Mouse (Mus musculus): ENCODE results near the gene Twf2. TPM values are rescaled to one million over a fixed set of nuclear protein-coding genes. Genes with fewer than 3 reads are reported as not detected.
A peak's percentile ranks its signal among the peaks of the same experiment; 100 is the strongest.

Gene Twf2
- polyA plus RNA-seq, 1 experiment from 2014 or later: 53.9 TPM

GRCm38 (mm10) chr9:106233953-106234352 lies 31.0 kb downstream of the Twf2 start:
- H3K4me1 ChIP-seq (replicated peaks): no peaks in the 10 kb centered on the region
- H3K36me3 ChIP-seq: peaks cover 68% of the 10 kb centered on the region
- no peak for ATAC-seq (ENCODE audit: low FRiP score)
- no peak overlapping the region for H3K4me2 ChIP-seq
- no peaks in the 10 kb centered on the region for H3K27me3 ChIP-seq
- no peaks in the 10 kb centered on the region for H3K9me3 ChIP-seq
- no peak overlapping the region for H3K27ac ChIP-seq
- H3K9ac ChIP-seq: peak overlapping the region; percentile 43; the same call in 1 of the 2 replicates
- WGBS: 85% methylated on average over 6 of the region's 6 CpGs
- no peak overlapping the region for H3K4me3 ChIP-seq

DNA sequence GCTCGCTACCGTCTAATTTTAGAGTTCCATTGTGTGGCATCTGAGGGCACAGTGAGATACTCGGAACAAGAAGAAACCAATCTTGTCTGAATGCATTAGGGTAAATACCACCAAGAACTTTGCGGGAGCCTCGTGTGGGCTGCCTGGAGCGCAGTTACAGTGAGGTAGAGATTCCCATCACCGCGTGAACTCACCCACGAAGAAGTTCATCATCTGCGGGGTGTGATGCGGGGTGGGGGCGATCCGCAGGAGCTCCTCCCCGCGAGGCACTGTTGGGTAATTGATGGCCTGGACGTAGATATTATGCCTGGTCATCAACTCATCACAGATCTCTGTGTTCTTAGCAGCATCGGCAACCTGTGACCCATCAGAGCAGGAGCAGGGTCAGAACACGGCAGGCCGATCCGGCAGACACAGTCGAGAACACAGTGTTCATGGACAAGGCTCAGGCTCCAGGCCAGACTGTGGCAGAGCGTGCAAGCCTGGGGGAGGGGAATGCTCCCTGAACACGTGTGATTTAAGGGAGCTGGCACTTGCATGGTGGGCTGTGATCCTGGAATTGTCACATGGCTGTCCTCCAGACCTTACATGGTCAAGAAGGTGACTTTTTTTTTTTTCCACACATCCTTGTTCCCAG lies 32.4 kb downstream of the Twf2 start:
- WGBS: 92% methylated on average over 23 of the region's 23 CpGs
- Histone ChIP-seq H3K27ac (no peak overlapping the region), H3K4me3 (no peak overlapping the region)

GRCm38 (mm10) chr9:106236156-106236817 lies 33.4 kb downstream of the Twf2 start:
- no peaks in the 10 kb centered on the region for H3K9me3 ChIP-seq
- H3K27ac ChIP-seq: no peak overlapping the region
- H3K4me1 ChIP-seq (replicated peaks): no peaks in the 10 kb centered on the region
- no peaks in the 10 kb centered on the region for H3K27me3 ChIP-seq
- peaks cover 91% of the 10 kb centered on the region for H3K36me3 ChIP-seq
- ATAC-seq (ENCODE audit: low FRiP score): no peak
- H3K9ac ChIP-seq: no peak overlapping the region
- WGBS: 91% methylated on average over 23 of the region's 23 CpGs
- H3K4me3 ChIP-seq: no peak overlapping the region
- no peak overlapping the region for H3K4me2 ChIP-seq

More for the DNA sequence above, 32.4 kb downstream of the Twf2 start:
- H3K4me1 ChIP-seq (replicated peaks): no peaks in the 10 kb centered on the region
- H3K36me3 ChIP-seq: peaks cover 81% of the 10 kb centered on the region
- H3K9ac ChIP-seq: no peak overlapping the region
- no peaks in the 10 kb centered on the region for H3K27me3 ChIP-seq
- no peaks in the 10 kb centered on the region for H3K9me3 ChIP-seq
- no peak for ATAC-seq (ENCODE audit: low FRiP score)
- no peak overlapping the region for H3K4me2 ChIP-seq

DNA sequence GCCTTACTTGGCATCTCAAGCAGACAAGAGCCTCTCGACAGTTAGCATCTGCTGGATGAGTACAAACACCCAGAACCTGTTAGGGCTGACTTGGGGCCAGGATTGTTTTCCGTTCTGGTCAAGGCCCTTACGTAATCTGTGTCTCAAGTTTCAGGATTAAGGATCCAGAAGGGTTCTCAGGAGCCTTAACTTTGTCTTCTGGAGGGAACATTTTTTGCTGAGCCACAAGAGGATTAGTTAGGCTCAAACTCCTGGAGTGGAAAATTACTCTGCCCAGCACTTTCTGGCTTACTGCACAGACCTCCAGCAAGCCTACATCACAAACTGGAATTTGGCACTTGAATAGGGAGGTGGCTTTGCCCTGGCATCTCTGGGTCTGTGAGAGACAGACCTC lies 33.9 kb downstream of the Twf2 start:
- WGBS: 90% methylated on average over 3 of the region's 3 CpGs
- no peak for ATAC-seq (ENCODE audit: low FRiP score)
- H3K9me3 ChIP-seq: no peaks in the 10 kb centered on the region
- peaks cover 96% of the 10 kb centered on the region for H3K36me3 ChIP-seq
- H3K27ac ChIP-seq: no peak overlapping the region
- no peak overlapping the region for H3K4me3 ChIP-seq
- no peaks in the 10 kb centered on the region for H3K27me3 ChIP-seq
- H3K9ac ChIP-seq: no peak overlapping the region
- no peak overlapping the region for H3K4me2 ChIP-seq
- no peaks in the 10 kb centered on the region for H3K4me1 ChIP-seq (replicated peaks)

DNA sequence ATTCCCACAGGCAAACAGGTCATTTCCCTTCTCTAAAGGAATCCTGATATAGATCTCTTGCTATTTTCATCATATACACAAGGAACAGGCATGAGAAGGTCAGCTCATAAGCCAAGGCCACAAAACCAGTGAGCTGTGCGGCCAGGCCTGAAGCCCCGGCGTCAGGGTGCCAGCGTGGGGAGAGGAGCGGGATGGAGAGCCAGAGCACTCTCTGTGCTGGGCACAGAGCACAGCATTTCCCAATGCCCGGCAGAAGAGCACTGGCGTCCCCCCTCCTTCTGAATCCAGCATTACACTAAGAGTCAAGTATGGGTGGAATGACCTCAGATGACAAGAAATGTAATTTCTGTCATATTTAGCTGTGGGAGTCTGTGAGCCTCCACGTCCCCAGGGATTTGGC lies 34.5 kb downstream of the Twf2 start:
- peaks cover 100% of the 10 kb centered on the region for H3K36me3 ChIP-seq
- no peak overlapping the region for H3K4me2 ChIP-seq
- no peaks in the 10 kb centered on the region for H3K27me3 ChIP-seq
- H3K4me1 ChIP-seq (replicated peaks): no peaks in the 10 kb centered on the region
- H3K27ac ChIP-seq: no peak overlapping the region
- no peak overlapping the region for H3K4me3 ChIP-seq
- 88% methylated on average over 8 of the region's 8 CpGs for WGBS
- H3K9ac ChIP-seq: no peak overlapping the region
- ATAC-seq (ENCODE audit: low FRiP score): no peak
- H3K9me3 ChIP-seq: no peaks in the 10 kb centered on the region

DNA sequence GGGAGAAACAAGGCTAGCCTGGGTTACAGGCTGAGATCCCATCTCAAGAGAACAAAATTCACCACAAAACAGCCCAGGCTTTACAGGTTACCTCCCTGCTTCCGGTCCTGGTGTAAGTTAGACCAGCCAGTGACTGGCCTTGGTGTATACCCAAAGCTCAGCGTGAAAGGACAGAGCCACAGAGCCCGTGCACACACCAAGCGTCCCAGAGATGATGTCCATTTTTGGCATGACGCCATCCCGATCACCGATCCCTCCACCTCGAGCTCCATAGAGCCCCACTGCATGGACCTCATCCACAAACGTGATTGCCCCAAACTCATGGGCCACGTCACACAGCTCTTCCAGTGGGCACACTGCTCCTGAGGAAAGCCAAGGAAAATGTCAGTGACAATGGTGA lies 35.0 kb downstream of the Twf2 start:
- 96% methylated on average over 10 of the region's 10 CpGs for WGBS
- no peak for ATAC-seq (ENCODE audit: low FRiP score)
- Histone ChIP-seq H3K27ac (no peak overlapping the region), H3K4me3 (no peak overlapping the region), H3K9me3 (no peaks in the 10 kb centered on the region), H3K4me2 (no peak overlapping the region), H3K27me3 (no peaks in the 10 kb centered on the region), H3K36me3 (peaks cover 100% of the 10 kb centered on the region), H3K9ac (no peak overlapping the region), H3K4me1 (replicated peaks) (no peaks in the 10 kb centered on the region)

DNA sequence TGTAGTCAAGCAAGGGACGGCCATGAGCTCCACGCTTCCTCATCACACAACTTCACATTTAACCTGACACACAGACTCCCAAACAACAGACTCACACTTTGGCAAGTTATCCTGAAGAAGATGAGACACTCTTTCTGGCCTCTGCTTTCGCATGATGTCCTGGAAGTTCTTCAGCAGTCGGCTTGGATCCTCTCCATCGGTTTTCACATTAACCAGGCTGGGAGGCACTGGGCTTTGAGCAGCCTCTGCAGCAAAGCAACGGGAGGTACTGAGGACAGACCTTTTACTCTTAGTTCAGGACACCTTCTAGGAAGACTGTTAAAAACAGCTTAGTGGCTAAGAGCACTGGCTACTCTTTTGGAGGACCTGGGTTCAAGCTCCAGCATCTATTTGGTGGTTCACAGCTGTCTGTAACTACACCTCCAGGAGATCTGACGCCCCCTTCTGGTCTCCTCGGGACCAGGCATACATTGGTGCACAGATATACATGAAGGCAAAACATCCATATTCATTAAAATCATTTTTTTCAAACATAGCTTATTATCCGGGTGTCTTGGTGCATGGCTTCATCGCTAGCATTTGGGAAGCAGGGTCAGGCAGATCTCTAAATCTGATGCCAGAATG lies 38.7 kb downstream of the Twf2 start:
- Histone ChIP-seq H3K4me3 (no peak overlapping the region), H3K9me3 (no peaks in the 10 kb centered on the region), H3K27me3 (no peaks in the 10 kb centered on the region), H3K4me2 (no peak overlapping the region), H3K4me1 (replicated peaks) (peaks cover 7% of the 10 kb centered on the region), H3K36me3 (peaks cover 72% of the 10 kb centered on the region), H3K27ac (no peak overlapping the region), H3K9ac (no peak overlapping the region)
- ATAC-seq (ENCODE audit: low FRiP score): no peak
- 93% methylated on average over 10 of the region's 10 CpGs for WGBS

GRCm38 (mm10) chr9:106242813-106243488 lies 40.0 kb downstream of the Twf2 start:
- Histone ChIP-seq H3K9me3 (no peaks in the 10 kb centered on the region), H3K27me3 (no peaks in the 10 kb centered on the region), H3K27ac (0 out of 2 replicates have a peak overlapping the region, but pooled peaks have one; percentile 15), H3K36me3 (peaks cover 59% of the 10 kb centered on the region), H3K9ac (0 out of 2 replicates have a peak overlapping the region, but pooled peaks have one; percentile 6), H3K4me3 (no peak overlapping the region), H3K4me2 (no peak overlapping the region), H3K4me1 (replicated peaks) (peaks cover 16% of the 10 kb centered on the region)
- WGBS: 81% methylated on average over 19 of the region's 19 CpGs
- no peak for ATAC-seq (ENCODE audit: low FRiP score)

GRCm38 (mm10) chr9:106249550-106249949 lies 46.6 kb downstream of the Twf2 start:
- Histone ChIP-seq H3K9ac (no peak overlapping the region), H3K36me3 (0 out of 2 replicates have a peak, but pooled peaks cover 4% of the 10 kb centered on the region), H3K27ac (no peak overlapping the region), H3K9me3 (no peaks in the 10 kb centered on the region), H3K27me3 (no peaks in the 10 kb centered on the region), H3K4me3 (no peak overlapping the region), H3K4me1 (replicated peaks) (peaks cover 41% of the 10 kb centered on the region), H3K4me2 (no peak overlapping the region)
- 93% methylated on average over 11 of the region's 11 CpGs for WGBS
- ATAC-seq (ENCODE audit: low FRiP score): no peak

DNA sequence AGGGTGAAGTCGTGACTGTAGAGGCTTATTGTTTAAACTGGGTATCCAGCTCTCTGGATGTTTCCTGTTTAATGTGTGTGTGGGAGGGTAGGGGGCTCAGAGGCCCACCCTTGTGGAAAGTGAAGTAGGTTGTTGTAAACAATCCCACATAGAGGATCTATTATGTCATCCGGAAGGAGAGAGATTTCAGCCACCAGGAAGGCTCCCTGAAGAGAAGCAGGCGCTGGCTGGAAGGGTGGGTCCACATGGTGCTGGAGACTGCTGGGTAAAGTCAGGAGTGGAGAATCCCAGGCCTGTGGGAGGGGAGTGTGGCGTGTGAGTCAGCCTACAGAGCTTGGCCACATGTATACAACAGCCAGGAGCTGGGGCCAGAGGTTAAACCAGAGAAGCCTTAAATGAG lies 47.3 kb downstream of the Twf2 start:
- Histone ChIP-seq H3K9me3 (no peaks in the 10 kb centered on the region), H3K4me1 (replicated peaks) (peaks cover 41% of the 10 kb centered on the region), H3K4me2 (no peak overlapping the region), H3K36me3 (0 out of 2 replicates have a peak, but pooled peaks cover 2% of the 10 kb centered on the region), H3K4me3 (no peak overlapping the region), H3K27ac (no peak overlapping the region), H3K27me3 (no peaks in the 10 kb centered on the region), H3K9ac (no peak overlapping the region; the same call in 1 of the 2 replicates)
- no peak for ATAC-seq (ENCODE audit: low FRiP score)
- 66% methylated on average over 4 of the region's 4 CpGs for whole genome bisulfite sequencing

- no peaks in the 10 kb centered on the region for H3K9me3 ChIP-seq
- H3K9ac ChIP-seq: no peak overlapping the region
- ATAC-seq (ENCODE audit: low FRiP score): no peak
- H3K27me3 ChIP-seq: no peaks in the 10 kb centered on the region; the same call in 1 of the 2 replicates
- H3K4me3 ChIP-seq: no peak overlapping the region
- no peaks in the 10 kb centered on the region for H3K36me3 ChIP-seq
- 80% methylated on average over 8 of the region's 8 CpGs for WGBS
- H3K4me1 ChIP-seq (replicated peaks): peaks cover 40% of the 10 kb centered on the region
- H3K27ac ChIP-seq: no peak overlapping the region
- no peak overlapping the region for H3K4me2 ChIP-seq
These were observed 48.2 kb downstream of the Twf2 start for GRCm38 (mm10) chr9:106251066-106251465.

- no peak overlapping the region for H3K9ac ChIP-seq
- 75% methylated on average over 2 of the region's 2 CpGs for WGBS
- no peak for ATAC-seq (ENCODE audit: low FRiP score)
These were observed 51.1 kb downstream of the Twf2 start for GRCm38 (mm10) chr9:106254001-106254400.

More at GRCm38 (mm10) chr9:106254001-106254400, 51.1 kb downstream of the Twf2 start:
- no peaks in the 10 kb centered on the region for H3K36me3 ChIP-seq
- no peak overlapping the region for H3K4me3 ChIP-seq
- H3K9me3 ChIP-seq: no peaks in the 10 kb centered on the region
- no peak overlapping the region for H3K4me2 ChIP-seq
- H3K27me3 ChIP-seq: peaks cover 3% of the 10 kb centered on the region; the same call in 1 of the 2 replicates
- no peak overlapping the region for H3K27ac ChIP-seq
- peaks cover 15% of the 10 kb centered on the region for H3K4me1 ChIP-seq (replicated peaks)
